Mouse (Mus musculus) cerebellum, adult 11 months (tissue): ENCODE measurements around the gene Btbd8.

Experiments
- DNase-seq: peaks from one replicate; pipeline ENCODE4 v3.0.0; 2022

The Btbd8 gene

DNA sequence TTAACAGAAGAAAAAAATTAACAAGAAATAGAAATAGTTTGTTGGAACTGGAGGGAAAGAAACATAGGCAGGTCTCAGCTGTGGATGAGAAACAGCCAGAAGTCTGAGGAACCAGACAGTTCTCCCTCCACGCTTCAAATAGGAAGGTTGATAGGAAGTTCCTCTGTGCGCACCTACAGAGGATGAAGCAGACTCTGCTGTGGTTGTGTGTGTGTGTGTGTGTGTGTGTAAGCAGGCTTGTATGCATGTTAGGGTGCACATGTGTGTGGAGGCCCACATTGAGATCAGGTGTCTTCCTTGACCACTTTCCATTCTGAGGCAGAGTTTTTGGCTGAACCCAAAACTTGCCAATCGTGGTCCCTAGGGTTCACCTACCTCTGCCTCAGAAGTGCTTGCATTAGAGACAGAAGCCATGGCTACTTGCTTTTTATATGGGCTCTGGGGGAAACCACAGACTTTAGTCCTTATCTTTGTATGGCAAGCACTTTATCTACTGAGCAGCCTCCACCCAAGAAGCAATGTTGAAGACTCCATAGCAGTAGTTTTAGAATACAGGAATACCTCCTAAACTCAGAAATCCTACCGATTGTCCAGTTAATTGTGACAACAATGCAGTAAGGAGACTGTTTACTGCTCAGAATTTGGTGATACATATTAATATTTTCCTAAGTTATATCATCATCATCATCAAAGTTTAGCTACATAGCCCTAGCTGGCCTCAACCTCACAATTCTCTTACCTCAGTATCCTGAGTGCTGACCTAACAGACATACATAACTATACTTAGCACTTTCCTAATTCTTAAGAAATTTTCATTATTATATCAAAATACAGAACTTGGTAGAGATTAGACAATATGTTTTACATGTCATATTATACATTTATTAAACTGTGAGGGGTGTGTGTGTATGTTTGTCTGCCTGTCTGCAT is 24.6 kb downstream of the Btbd8 start:
- no peak for DNase-seq

DNA sequence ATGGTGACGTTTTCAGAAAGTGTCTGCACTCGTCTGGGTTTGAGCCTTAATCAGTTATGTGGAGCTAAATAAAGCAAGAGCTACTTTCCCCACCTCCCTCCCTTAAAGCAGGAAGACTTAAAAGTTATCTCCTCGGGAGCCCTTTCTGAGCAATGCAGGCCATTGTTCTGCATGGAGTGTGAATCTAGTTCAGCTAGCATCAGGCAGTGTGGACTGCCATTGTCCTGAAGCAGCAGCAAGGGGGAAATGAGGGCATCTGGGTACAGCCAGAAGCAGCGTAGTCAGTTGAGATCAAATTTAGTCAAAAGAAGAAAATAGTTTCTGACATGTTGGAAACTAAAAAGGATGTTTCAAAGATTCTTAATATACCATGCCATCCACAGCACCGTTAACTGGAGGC is 28.7 kb downstream of the Btbd8 start:
- DNase-seq = no peak

DNA sequence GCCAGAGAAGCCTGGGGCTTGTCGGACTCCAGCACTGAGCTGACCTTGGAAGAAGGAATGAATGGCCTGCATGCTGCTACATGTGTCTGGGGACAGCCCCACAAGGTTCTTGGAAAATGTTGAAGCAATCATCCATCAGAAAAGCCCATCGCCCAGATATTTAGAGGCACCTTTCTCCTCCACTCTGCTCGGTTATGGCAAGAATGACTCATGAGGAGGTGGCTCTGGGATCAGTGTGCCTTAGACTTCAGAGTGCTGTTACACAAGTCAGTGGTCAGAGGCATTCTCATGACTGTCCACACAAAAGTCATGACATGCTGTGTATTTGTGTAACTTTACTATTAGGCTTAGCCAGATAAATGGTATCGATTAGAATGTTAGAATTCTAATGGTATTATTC is 29.3 kb downstream of the Btbd8 start:
- no peak for DNase-seq

DNA sequence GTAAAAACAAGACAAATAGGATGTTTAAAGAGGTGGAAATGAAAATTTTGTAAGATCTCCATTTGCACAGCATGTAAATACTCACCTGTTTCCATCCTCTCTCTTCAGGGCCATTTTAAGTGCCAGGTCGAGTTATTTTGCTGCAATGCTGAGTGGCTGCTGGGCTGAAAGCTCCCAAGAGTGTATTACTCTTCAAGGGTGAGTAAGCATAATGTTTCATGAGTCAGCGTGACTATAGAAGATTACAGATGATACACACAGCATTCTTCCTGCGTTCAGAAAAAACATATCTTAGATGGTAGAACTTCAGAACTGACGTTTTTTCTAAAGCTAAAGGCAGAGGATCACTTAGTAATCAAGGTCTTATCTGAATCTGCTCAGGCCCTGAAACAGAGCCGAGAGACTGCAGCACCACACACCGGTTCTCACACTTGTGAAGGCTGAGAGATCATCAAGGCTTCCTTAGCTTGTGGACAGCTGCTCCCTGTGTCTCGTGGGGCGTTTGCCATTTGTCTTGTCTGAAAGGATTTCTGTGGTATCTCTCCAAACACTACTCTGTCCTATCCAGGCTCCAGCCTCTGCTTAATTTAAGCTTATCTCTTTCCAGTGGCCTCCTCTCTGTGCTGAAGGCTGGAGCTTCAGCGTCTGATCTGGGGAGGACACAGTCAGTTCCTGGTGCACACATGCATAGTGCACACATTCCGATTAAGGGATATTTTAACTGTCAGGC is 33.0 kb downstream of the Btbd8 start:
- DNase-seq = no peak

DNA sequence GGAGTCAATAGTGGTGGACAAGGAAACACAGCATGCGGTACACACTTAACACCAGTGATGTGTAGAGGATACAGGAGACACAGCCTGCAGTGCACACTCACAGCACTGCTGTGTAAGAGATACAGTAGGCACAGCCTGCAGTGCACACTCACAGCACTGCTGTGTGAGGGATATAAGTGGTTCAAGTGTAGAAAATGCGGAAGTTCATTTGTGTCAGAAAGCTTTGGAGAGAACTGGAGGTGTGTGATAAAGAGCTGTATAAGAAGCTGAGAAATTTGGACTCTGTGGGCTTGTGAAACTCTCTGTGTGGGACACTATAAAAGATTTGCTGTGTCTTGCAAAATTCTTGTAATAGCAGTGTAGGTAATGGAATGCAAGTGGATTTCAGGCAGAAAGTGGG is 42.4 kb downstream of the Btbd8 start:
- DNase-seq = no peak

DNA sequence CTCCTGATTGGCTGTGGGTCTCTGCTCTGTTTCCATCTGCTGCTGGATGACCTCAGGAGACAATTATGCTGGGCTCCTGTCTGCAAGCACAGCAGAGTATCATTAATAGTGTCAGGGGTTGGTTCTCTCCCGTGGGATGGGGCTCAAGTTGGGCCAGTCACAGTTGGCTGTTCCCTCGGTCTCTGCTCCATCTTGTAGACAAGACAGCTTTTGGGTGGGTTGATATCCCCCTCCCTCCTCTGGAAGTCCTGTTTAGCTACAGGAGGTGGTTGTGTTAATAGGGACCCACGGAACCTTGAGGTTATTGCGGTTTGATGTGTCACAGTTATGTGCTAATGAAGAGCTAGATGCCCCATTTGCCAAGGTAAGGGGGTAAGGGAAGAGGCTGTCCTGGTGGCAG is 51.2 kb downstream of the Btbd8 start:
- no peak for DNase-seq

DNA sequence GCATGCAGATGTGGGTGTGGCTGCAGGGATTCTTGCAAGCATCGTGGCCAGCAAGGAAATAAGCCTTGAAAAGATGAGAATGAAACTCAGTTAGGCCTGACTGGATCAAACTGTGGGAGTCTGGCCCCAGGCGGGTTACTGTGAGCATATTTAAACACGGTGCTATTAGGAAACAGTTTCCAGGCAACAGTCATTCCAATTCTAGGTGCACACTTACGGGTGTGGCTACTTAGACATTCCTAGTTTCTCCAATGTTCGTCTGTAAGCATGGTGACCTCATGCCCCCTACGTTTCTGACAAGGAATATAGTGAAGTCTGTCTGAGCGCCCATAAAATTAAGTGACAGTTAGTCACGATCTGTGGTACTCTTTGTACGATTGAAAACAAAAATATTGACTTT is 53.2 kb downstream of the Btbd8 start:
- DNase-seq = no peak

DNA sequence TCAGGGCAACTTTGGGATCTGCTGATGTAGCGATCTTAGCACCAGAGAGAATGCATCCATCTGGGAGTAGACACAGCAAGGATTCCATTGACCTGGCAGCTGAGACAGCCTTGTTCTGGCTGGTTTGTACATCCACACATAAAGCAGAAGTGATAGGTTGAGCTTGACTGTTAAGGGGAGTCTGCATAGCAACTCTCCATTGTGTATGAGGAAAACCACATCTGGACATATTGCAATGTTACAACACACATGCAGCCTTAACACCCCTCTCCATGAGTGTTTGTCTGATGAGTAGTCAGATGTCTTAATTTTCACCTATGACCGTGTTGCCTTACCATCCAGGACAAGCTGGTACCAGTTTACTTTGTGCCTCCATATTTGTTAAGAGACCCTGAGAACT is 54.7 kb downstream of the Btbd8 start:
- DNase-seq = no peak

DNA sequence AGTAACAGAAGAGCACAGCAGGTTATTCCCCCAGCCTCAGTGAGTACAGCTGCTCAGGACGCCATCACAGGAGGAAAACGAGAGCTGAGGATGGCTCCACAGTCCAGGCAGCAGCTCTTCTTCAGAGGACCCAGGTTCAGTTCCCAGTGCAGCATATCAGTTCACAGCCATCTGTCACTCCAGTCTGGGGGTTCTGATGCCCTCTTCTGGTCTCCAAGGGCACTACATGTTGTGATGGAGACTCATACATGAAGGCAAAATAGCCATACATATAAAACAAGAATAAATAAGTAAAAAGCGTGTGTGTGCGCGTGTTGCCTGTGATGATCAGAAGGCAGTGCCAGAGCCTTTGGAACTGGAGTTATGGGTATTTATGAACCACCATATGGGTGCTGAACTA is 57.0 kb downstream of the Btbd8 start:
- DNase-seq = no peak

DNA sequence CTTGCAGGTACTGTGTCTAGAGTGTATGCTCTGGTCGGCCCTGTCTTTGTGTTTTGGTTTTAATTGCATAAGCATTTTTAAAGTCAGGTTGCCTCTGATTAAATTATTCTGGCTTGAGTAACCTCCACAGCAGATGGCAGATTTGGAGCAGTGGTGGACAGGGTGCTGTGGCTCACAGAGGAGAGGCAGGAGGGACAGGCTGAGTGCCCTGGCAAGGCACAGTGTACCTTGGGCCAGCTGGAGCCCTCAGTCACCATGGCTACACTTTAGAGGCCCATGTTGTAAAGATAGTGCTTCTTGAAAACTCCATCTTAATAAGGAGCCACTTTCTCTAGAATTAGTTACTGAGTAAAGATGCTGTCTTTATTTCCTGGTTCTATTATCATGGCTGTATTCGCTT is 58.2 kb downstream of the Btbd8 start:
- DNase-seq = peak; percentile 78

DNA sequence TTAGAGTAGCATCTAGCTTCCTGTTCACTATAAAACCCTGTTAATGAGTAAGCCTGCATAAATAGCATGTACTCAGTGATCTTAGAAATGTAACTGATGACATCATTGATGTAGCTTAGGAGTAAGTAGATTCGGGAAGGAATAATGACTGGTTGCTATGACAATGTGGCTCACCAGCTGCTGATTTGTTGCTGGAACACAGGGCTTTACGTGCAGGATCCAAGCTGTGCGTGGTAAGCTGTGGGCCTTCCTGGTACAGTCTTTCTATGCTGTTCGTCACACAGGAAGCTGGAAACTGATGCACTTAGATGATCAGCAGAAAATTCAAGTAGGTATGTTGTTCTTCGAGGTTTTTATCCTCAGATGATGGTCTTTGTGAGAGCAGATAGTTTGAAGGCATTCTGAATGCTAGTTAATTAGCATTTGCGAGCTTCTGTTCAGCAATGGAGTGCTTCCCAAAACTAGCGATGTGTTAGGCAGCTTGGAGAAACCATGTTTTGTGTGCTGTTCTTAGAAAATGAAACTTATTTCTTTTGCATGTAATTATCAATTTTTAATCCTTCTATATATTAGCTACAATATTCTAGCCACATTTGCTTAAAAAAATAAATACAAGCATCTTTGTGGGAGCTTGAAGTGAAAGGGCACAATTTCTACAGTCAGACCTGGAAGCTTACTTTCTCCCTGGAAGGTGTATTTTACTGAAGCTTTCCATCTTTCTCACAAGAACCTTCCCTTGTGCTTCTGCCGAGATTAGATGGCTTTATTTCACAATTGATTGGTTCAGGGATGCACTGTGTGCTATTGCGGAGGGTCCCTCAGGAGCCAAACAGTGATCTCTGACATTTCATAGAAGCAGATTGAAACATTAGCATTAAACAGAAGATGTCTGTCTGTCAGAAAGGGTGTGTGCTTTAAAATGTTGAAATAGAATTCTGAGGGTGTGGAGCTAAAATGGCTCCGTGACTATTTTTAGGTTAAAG is 60.0 kb downstream of the Btbd8 start:
- DNase-seq = peak; percentile 46

DNA sequence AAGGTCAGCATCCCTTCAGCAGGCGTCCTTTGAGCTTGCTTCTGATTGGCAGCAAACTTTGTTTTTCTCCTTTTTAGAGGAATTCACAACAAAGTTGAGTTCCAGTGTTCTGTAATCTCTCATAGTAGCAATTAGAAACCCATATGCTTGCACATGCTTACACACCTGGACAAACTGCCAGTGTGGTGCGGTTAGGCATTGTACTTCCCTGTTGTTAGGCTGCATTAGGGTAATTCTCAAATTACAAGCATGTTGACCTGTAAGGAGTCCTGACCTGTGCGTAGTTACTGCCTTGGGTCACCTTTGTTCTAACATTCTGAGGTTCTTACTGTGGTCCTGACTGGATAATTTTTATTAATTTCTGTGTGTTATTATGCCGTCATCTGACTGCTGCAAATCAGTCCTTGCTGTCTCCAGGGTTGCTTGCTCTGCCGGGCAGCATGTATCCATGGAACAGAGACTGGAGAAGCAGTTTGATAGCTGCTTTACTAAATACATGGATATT is 61.1 kb downstream of the Btbd8 start:
- DNase-seq = no peak

DNA sequence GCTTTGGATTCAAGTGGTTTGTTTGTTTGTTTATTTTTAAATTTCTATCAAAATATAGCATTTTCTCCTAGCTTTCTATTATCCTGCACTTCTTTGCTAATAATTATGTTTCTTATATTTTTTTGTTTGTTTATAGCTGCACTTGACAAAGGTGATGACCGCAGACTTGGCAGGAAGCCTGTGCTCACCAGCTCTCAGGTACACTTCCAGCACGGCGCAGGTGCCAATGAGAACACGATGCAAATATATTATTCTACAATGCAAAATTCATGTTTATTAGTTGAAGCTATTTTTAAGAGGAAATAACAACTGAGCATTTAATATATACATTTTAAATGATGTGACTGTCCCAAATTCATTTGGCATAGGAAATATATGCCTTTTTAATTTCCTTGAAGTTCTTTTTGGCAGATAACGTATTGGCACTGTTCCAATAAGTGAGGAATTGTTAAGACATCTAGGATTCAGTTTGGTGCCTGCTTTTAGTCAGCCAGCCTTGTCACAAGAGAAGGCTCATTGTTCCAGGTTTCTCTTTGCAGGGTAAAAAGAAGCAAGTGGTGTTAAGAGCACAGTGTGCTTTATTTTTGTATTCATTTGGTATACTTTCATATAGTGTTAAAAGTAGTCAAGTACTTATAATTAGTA is 62.2 kb downstream of the Btbd8 start:
- DNase-seq = peak; percentile 67

DNA sequence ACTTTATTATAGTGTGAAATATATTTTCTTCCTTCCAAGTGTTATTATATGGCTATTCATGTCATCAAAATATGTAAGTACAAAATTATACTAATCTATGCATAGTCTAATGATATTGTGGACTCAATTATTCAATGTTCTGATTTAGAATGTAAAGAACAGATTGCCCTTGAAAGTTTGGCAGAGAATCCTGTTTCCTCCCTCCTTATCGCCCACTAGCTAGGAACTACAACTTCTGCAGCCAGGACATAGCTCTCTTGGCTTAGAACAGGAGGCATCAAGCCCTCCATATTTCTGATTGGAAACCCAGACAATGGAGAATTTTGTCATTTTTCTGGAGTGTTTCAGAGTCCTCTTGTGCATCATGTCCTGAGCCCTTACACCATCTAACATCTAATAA is 62.9 kb downstream of the Btbd8 start:
- DNase-seq = no peak

DNA sequence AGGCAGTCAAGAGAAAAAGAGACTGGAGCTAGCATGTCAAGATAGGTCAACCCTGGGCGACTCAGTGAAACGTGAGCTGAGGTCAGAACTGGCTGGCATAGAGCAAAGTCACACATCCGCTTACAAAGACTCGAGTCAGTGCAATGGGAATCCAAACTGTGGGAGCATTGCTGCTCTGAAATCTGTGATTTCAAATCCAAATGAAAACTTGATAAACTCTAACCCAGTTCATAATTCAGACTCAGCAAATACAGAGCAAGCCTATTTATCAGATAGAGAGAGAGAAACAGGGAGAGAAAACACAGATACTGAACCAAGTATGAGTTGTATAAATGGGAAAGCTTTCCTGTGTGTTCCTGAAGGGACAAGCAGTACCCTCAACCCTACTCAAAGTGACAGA is 69.5 kb downstream of the Btbd8 start, which contains the start of gene Gm42669:
TSS of gene Gm42669 (plus strand) at position 301 of the 400 bp plus-strand sequence.
- DNase-seq = no peak

DNA sequence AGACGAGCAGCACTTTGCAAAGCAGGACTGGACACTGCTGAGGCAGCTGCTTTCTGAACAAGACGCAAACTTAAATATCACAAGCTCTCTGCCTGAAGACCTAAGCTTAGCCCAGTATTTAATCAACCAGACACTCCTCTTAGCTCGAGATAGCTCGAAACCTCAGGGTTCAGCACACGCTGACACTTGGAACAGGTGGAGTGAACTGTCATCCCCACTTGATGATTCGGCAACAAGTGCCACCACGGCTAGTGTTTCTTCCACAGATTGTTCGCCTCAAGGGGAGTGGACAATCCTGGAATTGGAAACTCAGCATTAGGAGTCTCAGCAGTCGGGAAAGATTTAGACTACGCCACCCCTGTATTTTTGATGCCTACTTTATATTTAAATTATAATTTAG is 72.7 kb downstream of the Btbd8 start:
- DNase-seq = no peak

DNA sequence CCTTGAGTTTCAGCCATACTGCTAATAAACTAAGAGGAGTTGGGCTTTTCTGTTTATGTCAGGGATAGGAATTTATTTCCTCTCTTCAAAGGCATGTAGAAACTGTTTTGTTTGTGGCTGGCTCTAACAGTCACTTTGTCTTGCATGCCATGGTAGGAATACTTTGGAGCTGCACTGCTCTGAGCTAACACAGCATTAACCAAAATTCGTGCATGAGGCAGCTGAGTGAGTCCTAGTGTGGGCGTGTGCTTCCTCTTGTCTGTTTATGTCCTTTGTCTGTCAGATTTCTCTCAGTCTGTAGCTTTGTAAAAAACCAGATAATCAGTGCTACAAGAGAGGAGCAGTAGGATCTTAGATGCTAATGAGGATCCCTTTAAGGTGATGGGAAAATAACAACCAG is 73.5 kb downstream of the Btbd8 start:
- DNase-seq = no peak

DNA sequence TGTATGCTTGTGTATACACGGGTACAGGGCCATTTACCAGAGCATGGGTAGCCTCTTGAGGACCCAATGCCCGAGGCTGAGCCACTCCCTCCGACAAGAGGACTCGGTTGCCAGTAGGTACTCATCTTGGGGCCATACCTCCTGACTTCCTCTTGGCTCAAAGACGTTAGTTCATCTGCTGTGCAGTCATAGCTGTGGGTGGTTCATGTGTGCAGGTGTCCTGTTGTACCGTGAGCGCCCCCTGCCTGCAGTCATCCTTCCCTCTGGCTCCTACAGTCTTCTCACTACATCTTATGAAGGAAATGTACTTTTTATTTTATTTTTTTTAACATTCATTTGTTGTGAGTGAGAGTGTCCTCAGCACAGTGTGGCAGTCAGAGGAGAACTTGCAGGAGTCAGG is 75.8 kb downstream of the Btbd8 start:
- DNase-seq = peak; percentile 51

DNA sequence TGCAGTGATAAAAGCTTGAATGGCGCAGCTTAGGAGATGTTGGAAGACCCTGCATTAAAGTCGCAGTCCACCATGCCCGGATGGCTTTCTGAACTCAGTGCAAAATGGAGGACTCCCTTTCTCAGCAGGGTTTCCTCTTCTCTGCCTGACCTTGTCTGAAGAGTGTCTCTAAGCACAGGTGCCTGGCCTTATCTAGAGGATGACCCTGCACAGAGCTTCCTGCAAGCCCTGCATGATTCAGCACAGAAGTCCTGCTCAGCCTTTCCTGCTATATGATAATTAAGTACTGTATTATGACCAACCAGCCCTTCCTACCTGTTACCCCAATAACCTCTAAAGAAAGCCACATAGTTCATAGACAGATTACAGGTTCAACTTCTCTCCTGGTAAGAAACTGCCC is 77.7 kb downstream of the Btbd8 start:
- DNase-seq = no peak

DNA sequence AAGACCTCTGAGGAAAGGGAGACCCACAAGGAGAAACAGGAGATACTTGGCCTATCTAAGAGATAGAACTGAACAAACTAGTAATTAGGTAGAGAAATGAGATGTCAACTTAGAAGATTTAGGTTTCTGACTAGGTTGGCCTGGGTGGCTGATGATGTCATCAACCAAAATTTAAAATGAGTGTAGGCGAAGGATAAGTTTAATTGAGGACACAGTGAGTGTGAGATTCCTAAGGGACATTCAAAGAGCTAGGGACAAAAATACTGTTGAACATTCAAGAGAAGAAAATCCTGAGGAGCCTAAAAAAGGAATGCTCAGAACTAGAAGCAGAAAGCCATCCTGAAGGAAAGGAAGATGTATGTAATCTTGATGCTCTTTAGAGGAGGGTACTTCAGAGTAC is 78.3 kb downstream of the Btbd8 start:
- no peak for DNase-seq

DNA sequence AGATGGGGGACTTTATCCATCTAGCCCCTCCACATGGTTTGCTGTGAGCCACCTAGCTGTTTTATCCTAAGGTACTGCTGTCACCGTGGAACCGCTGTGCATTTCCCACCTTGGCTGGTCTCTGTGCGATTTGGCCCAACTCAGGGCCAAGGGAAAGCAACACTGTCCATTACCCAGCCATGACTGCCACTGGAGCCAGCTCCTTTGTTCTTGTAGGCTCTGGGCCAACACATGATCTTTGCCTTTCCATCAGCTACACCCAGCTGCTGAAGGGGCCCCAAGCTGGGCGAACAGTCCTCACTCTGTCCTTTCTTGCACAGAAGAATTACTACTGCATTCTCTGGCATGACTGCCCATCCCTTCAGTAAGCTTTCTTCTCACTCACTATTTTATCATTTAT is 80.8 kb downstream of the Btbd8 start:
- no peak for DNase-seq

DNA sequence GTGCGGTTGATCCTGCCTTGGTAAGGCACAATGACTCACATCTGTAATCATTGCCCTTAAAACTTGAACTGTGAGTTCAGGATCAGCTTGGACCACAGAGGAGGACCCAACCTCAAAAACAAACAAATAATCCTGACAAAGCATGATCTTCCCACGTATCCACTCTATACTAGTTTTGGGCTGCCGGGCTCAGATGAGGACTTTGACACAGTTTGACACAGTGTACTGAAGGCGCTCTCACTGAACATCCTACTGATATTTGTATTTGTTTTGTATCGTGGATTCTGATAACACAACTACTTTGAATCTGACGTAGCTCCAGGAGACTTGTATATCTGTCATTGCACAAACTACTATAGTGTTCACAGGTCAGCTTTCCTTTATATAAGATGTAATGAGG is 83.6 kb downstream of the Btbd8 start:
- no peak for DNase-seq
